Mouse (Mus musculus) left cerebral cortex, adult 11 months (tissue): ENCODE measurements around the gene Eloa.
"Not testable (repeated sequence)": the region's sequence is repeated elsewhere in the genome, so short reads cannot be mapped to it uniquely, and the experiment has no call there.

Experiments used
- DNase-seq: peaks from one replicate; pipeline ENCODE4 v3.0.0; 2022; ENCODE audit warnings: low spot score

Eloa gene

DNA sequence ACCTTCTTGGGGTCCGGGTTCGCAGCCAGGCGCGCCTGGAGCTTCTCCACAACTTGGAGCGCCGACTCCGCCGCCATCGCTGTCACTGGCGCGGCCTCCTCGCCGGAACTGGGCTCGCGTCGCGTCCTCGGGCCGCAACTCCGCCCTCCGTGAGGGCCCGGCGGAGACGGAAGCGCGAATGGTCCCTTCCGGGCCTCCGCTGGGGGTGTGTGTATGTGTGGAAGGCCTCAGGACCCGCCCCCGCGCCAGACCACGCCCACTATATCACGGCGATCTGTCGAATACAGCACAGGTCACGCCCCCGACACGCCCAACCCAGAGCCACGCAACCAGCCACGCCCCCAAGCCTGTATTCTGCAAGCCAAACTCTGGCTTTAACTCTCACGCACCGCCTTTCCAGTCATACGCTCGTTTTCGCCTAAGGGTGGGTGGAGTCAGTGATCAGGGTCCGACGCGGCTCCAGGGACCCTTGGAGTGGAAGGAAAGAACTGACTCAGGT is at the start of gene Eloa:
TSS of gene Eloa (minus strand) at position 215 of the 499 bp plus-strand sequence.
- peak; percentile 99 for DNase-seq

DNA sequence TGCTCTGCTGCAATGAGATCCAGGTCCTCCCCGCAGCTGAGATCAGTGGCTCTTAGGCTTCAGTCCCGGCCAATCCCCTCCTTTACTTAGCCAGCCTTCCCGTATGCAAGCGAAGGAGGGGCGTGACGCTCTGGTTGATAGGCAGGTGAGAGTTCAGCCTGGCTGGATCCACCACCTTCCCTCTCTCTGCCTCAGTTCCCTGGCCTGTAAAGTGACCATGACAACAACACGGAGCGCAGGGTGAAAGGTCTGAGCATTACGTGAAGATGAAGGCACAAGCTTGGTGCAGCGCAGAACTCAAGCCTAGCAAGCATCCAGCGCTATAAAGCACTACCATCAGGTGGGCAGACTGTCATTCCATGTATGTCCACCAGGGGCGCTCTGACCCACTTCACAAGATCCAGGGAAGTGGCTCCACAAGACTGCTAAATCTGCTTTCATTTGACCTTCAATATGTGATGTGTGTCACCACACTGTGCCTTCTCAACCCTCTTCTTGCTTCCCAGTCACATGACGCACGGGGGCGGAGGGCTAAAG is 49.7 kb upstream of the Eloa start:
- peak; percentile 48 for DNase-seq

DNA sequence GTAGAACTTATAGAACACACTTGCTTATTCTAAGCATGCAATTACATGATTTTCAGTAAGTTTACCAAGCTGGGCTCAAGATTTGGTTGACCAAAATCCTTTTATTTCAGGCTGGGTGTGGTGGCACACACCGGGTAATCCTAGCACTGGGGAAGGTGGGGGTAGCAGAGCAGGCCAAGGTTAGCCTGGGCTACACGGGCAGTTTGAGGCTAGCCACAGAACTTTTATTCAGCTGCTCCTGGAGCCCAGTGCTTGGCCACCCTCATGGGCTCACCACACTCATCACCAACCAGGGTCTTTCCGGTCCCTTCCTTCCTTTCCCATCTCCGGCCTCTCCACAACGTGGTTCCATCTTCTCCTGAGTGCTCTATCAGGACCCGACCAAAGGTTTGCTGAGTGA is 49.0 kb upstream of the Eloa start:
- DNase-seq = no peak

DNA sequence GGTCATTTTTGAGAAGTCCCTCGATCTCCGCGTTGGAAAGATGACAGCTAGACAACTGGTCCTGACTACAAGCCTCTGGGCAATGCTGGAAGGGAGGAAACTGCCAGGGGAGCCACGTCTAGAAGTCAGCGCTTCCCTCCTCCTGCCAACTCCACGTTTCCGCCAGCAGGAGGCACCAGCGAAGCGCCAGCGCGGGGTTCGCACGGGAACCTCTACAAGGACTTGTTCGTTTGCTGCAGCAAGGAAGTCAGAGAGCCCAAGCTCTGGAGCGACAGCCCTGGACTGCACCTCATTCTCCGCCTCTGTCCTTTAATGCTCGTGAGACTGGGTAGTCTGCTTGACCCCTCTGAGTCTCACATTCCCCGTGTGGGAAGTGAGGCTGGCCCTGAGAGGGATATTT is 48.4 kb upstream of the Eloa start:
- DNase-seq = no peak

DNA sequence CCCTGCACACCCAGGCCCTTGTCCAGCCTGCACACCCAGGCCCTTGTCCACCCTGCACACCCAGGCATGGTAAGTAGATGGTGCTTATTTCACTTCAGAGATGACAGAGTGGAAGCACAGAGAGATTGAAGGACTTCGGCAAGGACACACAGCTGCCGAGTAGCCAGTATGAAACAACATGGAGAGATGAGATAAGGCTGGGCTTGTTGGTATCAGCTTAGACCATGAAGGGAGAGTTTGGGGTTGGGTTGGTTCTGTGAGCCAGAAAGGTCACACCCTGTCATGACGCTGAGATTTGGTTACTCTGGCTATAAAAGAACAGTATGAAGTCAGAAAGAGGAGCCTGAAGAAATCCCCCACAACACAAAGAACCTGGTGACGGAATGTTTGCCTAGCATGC is 47.8 kb upstream of the Eloa start:
- no peak for DNase-seq

DNA sequence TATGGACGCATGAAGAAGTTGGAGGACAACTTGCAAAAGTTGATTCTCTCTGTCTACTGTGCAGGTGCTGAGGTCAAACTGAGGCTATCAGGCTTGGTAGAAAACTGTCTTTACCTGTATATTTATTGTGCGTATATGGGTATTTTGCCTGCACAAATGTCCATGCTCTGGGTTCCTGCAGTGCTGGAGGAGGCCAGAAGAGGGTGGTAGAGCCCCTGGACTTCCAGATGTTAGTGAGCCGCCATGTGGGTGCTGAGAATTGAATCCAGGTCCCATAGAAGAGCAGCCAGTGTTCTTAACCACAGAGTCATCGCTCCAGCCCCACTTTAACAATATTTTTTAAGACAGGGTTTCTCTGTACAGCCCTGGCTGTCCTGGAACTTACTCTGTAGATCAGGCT is 41.6 kb upstream of the Eloa start:
- no peak for DNase-seq

DNA sequence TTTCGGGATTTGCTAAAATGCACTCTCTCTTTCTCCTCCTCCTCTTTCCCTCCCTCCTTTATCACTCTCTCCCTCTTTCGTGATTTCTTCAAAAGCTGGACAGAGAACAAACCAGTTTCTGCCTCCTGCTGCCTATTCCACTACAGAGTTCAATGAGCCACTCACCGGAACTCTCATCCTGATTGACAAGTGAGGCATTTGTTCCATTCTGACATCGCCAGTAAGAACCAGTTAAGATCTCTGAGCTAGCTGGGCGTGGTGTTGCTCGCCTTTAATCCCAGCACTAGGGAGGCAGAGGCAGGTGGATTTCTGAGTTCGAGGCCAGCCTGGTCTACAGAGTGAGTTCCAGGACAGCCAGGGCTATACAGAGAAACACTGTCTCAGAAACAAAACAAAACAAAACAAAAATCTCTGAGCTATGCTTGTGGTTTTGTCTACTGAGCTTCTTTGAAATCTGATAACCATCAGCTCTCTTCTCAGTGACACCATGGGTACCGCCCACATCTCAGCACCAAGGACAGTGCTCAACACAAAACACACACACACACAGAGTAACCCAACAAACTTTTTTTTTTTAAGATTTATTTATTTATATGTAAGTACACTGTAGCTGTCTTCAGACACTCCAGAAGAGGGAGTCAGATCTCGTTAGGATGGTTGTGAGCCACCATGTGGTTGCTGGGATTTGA is 38.4 kb upstream of the Eloa start:
- DNase-seq = not testable (repeated sequence)

DNA sequence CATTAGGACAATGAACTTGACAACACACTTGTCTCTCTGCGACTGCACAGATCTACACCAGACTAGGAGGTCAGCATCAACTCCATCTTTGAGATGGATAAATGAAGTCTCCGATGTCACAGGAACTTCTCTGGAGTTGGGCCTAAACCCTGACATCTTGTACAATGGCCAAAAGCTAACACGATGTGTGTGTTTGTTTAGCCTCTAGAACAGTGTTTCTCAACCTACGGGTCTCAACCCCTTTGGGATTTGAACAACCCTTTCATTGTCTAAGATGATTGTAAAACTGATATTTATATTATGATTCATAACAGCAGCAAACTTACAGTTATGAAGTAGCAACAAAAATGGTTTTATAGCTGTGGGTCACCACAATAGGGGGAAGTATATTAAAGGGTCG is 36.4 kb upstream of the Eloa start:
- no peak for DNase-seq

DNA sequence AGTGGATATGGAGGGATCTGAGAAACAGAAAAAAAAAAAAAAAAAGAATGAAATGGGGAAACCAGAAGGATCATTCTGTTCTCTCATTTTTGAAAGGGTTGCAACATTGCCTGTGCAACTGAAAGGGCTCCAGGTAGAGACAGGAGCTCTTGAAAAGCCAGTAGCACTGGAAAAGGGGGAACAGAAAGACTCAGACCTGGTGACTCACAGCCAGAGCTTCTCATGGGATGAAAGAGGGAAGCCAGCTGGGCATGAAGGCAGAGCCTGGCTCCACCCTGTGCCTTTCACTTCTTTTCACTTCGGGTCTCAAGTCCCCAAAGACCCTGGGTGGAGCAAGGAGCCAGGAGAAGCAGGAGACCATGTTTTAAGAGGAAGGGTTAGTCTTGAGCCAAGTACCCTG is 34.5 kb upstream of the Eloa start:
- no peak for DNase-seq

DNA sequence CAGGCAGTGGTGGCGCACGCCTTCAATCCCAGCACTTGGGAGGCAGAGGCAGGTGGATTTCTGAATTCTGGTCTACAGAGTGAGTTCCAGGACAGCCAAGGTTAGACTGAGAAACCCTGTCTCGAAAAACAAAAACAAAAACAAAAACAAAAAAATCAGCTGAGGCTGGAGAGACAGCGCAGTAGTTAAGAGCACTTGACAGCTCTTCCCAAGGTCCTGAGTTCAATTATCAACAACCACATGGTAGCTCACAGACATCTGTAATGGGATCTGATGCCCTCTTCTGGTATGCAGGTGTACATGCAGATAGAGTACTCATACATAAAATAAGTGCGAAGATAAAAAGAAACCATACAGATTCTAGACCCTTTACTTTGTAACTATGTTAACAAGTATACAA is 32.3 kb upstream of the Eloa start:
- no peak for DNase-seq

DNA sequence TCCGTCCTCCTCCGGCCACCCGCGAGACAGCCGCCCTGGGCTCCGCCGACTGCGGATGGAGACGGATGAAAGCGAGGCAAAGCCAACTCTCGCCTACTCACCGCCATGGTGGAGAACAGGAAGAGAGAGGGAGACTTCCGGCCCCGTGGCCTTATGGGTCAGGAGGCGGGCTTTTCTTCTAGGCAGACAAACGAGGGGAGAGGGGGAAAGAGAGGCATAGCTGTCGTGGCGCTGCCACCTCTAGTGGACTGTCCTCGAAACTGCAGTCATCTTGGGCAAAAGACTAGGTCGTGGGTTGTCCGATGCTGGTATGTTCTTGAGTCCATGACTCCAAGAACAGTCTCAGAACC is 31.7 kb upstream of the Eloa start, which contains the start of gene Rpl11:
TSS of gene Rpl11 (minus strand) at position 182 of the 350 bp plus-strand sequence.
- peak; percentile 88 for DNase-seq

DNA sequence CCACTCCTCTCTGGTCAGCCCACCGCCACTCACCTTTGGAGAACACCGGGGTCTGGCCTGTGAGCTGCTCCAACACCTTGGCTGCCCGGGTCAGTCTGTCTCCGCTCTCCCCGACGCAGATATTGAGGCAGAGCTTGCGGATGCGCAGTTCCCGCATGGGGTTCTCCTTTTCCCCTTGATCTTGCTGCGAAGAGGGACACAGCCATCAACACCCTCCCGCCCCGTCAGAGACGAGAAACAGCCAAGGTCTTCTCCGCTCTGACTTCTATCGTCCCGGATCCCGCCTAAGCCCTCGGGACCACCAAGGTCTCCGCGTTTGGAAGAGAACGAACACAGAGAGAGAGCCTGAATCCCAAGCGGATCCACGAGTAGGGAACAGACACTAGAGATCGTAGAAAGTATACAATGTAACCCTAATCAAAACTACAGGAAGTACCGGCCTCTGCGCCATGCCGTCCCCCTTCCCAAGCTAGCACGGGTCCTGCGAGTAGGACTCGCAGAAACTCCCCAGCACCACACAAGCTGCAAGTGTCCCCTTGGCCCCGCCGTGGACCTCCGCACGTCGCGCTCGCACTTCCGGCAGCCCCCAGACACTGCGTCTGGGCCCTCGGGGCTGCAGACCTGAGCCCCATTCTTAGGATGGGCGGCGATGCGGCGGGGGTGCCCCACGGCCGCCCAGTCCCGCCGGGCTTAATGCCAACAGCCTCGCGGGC is 31.1 kb upstream of the Eloa start:
- DNase-seq = no peak

DNA sequence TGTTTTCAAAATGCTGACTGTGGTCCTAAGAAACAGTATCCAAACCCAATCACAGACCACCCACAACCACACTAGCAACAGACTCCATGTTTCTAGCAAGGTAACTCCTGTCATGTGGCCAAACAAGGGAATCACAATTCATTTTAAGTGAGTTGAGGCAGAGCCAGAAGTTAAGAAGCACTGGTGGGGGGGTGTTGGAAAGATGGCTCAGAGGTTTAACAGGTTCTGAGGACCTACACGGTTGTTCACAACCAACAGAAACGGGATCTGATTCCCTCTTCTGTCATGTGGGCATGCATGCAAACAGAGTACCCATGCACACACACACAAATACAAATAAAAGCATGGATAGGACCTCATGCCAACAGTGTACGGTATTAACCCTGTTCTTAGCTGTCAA is 30.5 kb upstream of the Eloa start:
- DNase-seq = no peak

DNA sequence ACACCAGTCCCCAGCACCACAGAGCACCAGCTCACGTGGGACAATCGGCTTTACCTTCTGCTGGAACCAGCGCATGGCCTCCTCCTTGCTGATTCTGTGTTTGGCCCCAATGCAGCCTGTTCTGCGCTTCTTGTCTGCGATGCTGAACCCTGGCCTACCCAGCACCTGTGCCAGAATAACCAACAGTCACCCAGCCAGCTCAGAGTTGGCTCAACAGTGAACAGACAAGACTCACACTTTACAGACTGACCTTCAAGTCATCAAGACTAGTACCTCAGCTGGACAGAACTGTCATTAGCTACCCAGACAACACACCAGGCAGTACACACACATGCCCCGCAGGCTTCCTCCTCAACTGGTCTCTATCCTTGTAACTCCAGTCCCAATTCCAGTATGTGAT is 28.7 kb upstream of the Eloa start:
- DNase-seq = no peak

DNA sequence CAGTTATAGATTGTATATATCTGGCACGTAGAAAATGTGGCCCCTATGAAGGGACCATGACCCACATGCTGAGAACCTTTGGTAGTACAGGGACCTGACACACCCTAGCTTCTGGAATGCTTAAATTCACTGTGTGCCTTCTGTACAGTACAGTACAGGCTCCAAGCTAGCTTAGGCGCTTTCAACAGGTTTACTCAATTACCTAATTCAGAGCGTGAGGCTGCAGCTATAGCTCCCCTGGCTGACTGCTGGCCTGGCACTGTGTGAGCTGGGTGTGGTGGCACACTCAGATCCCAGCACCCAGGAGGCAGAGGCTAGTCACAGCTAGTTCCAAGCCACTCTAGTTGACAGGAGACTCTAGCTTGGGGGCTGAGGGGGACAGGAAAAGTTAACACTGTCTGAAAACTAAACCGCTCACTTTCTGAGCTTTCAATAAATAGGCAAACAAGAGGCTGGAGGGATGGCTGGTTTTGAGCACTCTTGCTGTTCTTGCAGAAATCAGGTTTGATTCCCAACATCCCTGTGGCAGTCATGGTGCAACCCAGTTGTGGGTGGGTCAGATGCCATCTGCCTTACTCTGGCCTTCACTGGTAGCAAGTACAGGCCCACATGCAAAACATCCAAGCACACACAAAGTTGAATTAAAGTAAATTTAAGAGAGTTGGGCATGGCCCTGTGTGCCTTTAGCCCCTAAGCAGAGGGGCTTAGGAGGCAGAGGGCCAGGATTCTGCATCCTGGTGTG is 26.9 kb upstream of the Eloa start:
- DNase-seq = no peak

DNA sequence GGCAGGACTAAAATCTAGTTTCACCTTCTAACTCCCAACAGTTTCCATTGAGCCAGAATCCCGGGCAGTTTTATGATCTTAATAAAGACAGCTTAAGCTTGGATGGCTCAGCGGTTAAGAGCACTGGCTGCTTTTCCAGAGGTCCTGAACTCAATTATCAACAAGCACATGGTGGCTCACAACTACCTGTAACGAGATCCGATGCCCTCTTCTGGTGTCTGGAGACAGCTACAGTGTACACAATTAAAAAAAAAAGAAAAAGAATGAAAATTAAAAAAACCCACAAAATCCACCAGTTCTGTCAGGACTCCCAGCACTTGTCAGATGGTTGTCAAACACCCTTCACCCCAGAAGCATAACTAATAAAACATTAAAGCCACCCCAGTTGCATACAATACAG is 26.1 kb upstream of the Eloa start:
- no peak for DNase-seq

DNA sequence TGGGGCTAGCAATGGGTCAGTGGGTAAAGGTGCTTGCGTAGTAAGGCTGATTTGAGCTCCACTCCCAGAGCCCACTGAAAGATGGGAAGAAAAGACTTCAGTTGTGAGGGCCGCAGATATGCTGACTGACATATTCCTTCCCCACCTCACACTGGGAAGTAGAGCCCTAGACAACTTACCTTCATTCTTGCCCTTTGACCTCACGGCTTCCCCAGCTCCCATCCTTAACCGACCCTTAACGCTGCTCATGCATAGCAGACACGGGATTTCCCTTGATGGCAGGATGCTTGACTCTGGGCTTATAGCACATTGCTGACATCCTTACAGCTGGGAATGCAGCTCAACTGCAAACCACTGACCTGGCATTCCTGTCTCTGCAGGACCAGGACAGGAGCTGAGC is 25.3 kb upstream of the Eloa start:
- DNase-seq = no peak

DNA sequence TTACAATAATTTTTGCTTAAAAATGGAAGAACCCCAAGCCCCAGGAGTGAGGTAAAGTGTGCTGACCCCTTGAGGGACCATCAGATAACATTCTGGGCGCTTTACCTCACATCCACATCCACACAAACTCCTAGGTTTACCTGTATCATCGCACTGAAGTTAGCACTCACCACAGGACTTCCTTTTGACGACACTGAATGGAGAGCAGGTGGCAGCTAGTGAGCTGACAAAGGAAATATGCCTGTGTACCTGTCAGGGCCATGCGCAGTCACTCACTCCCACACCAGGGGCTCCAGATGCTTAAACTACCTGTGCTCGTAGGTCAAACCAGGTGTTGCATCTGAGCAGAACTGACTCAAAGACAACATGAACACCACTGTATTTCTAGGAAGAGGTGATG is 23.5 kb upstream of the Eloa start:
- DNase-seq = no peak

DNA sequence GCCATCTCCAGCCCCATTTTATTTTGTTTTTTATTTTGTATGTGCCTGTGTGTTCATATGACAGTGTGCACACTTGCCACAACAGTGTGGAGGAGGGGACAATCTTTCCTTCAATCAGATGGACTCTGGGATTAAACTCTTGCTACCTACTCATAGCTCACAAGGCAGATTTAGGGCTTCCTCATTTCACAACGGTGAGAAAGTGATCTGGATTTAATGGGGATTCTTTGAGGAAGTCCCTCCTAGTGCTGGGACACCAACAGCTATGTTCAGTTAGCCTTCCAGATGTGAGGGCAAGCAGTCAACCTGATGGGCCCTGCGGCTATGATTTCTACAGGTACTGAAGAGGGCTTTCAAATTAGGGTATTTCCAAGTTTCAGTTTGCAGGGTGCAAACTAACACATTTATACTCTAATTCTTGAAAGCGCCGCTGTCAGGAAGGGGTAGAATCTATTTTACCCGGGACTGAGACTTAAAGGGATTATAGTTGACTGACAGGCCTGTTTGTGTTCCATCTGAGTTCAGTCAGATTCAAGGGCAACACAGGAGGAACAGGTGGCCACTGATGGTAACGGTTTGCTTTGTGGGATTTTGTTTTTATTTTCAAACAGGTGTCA is 22.3 kb upstream of the Eloa start:
- DNase-seq = no peak

DNA sequence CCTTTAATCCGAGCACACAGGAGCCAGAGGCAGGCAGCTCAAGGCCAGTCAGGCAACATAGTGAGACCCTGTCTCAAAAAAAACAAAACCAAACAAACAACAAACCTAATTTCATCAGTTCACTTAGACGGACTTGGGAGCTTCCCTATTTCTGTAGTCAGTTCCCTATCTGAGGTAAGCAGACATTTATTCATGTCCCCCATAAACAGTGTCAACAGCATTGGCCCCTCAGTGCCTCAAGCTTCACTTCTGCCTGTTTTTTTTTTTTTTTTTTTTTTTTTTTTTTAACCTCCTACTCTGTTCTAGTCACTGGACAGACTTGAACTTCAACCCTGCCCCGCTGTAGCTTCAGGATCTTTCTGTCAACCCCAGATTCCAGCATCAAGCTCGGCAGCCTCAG is 13.5 kb upstream of the Eloa start:
- DNase-seq = no peak

DNA sequence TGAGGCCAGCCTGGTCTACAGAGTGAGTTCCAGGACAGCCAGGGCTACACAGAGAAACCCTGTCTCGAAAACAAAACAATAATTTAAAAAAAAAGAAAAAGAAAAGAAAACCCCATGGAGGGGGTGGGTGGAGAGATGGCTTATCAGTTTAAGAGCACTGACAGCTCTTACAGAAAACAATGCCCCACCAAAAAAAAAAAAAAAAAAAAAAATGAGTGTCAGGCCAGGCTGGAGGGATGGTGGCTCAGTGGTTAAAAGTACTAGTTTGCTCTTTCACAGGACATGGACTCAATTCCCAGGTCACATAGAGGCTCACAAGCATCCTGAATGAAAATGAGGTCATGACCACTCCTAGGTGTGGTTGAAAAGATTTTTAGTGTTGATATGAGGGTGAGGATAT is 11.7 kb upstream of the Eloa start:
- DNase-seq = no peak
